Comparison of ENCODE assay signal across 10 mouse cellular contexts in genomic region chr9:60714191-60714590, GRCm38 (mm10). TPM values are rescaled to one million over a fixed set of nuclear protein-coding genes. Genes with fewer than 3 reads are reported as not detected.
DNase-seq lines count a peak whose midpoint lies in the region; ATAC-seq lines count a peak whose summit lies in the region.
"Had no signal": no experiment of that assay in that cellular context is flagged by ENCODE, and none has a peak within 500 bp of the region (broad histone marks: within the 10 kb centered on the region; RNA-seq: fewer than 3 reads in every experiment).

No protein-coding gene starts in this region.

- H3K27me3 ChIP-seq in hindbrain, embryonic 12.5 days = peaks cover 13% of the 10 kb centered on the region; the same call in 1 of the 2 replicates
- H3K27me3 ChIP-seq in hindbrain, embryonic 10.5 days (ENCODE audit: insufficient read depth, poor library complexity, severe bottlenecking) = peaks cover 31% of the 10 kb centered on the region
- H3K27me3 ChIP-seq: Patski had no signal

- H3K4me3 ChIP-seq in hindbrain, embryonic 12.5 days = no peak overlapping the region
- H3K4me3 ChIP-seq in hindbrain, embryonic 10.5 days = no peak overlapping the region
- H3K4me3 ChIP-seq: lung, embryonic 15.5 days had no signal

- no peaks in the 10 kb centered on the region for H3K36me3 ChIP-seq in hindbrain, embryonic 12.5 days
- no peaks in the 10 kb centered on the region for H3K36me3 ChIP-seq in hindbrain, embryonic 10.5 days
- H3K36me3 ChIP-seq: lung, embryonic 15.5 days had no signal

- no peaks in the 10 kb centered on the region for H3K9me3 ChIP-seq in hindbrain, embryonic 12.5 days (replicated peaks)
- H3K9me3 ChIP-seq in hindbrain, embryonic 10.5 days = no peaks in the 10 kb centered on the region
- H3K9me3 ChIP-seq: lung, embryonic 15.5 days had no signal

- 78% methylated on average over 6 of the region's 6 CpGs for WGBS in hindbrain, embryonic 12.5 days
- WGBS in hindbrain, embryonic 10.5 days = 86% methylated on average over 6 of the region's 6 CpGs

- no peak overlapping the region for H3K27ac ChIP-seq in hindbrain, embryonic 12.5 days
- no peak overlapping the region for H3K27ac ChIP-seq in hindbrain, embryonic 10.5 days
- H3K27ac ChIP-seq: lung, embryonic 15.5 days had no signal

- no peak overlapping the region for H3K9ac ChIP-seq in hindbrain, embryonic 12.5 days

- ATAC-seq in hindbrain, embryonic 12.5 days (ENCODE audit: low FRiP score) = no peak
- ATAC-seq: Patski had no signal

- DNase-seq in hindbrain, embryonic 10.5 days (ENCODE audit: low spot score) = no peak
- DNase-seq in retina, postnatal 1 day = peak; percentile 29
- DNase-seq in retina, embryonic 14.5 days (ENCODE audit: low spot score) = no peak
- peak; percentile 59 for DNase-seq in gastrocnemius, postnatal 14 days
- DNase-seq in adipocyte (ENCODE audit: low spot score) = no peak
- no peak for DNase-seq in c-Kit-positive CD71-positive TER-119-positive erythroid progenitor cells, embryonic 14.5 days (ENCODE audit: low spot score)
- DNase-seq: embryo, embryonic 11 days had no signal

- peaks cover 7% of the 10 kb centered on the region; the same call in 1 of the 2 replicates for H3K4me1 ChIP-seq in hindbrain, embryonic 12.5 days
- peaks cover 17% of the 10 kb centered on the region for H3K4me1 ChIP-seq in hindbrain, embryonic 10.5 days (replicated peaks)

- peak overlapping the region; percentile 97; the same call in 1 of the 2 replicates for H3K4me2 ChIP-seq in hindbrain, embryonic 12.5 days (replicated peaks)

- intact Hi-C loops in gastrocnemius, postnatal 14 days (cut with DNase I; ENCODE audit: low total_unique reads) = no loop called here

RNA-seq across cellular contexts. Expression of gene Larp6, which starts 1.4 kb away (rescaled TPM):
- 3.7 and 5.0 TPM in 2 replicates for polyA plus RNA-seq in hindbrain, embryonic 12.5 days (2016; fragmentation: Nextera tagmentation; extraction: Ambion mirVana)
- 0.87 and 1.5 TPM in 2 replicates for polyA plus RNA-seq in hindbrain, embryonic 10.5 days (2016; fragmentation: Nextera tagmentation; extraction: Ambion mirVana)
- 1 to 10 TPM; 1.6 TPM for total RNA-seq in gastrocnemius, postnatal 14 days (2021)
- polyA plus RNA-seq: Patski had no signal

RNA-seq across cellular contexts. Expression of gene Lrrc49, which starts 26.2 kb away (rescaled TPM):
- 55.7 and 59.5 TPM in 2 replicates for polyA plus RNA-seq in hindbrain, embryonic 12.5 days (2016; fragmentation: Nextera tagmentation; extraction: Ambion mirVana)
- polyA plus RNA-seq in hindbrain, embryonic 10.5 days (2016; fragmentation: Nextera tagmentation; extraction: Ambion mirVana) = 24.8 and 38.6 TPM in 2 replicates
- total RNA-seq in gastrocnemius, postnatal 14 days (2021) = 1 to 10 TPM; 3.4 to 3.5 TPM

Comparison
In these comparisons a context has a peak if more than half of its experiments do, and no peak if none do; other contexts are left out.
1. DNase-seq: peak in retina, postnatal 1 day (single experiment) and gastrocnemius, postnatal 14 days (single experiment); none in hindbrain, embryonic 10.5 days (single experiment), retina, embryonic 14.5 days (single experiment), adipocyte (single experiment) and c-Kit-positive CD71-positive TER-119-positive erythroid progenitor cells, embryonic 14.5 days (single experiment).